Mouse (Mus musculus) gonadal fat pad, adult 2 months (tissue): ENCODE measurements around the gene Hist1h2bm. TPM values are rescaled to one million over a fixed set of nuclear protein-coding genes. Genes with fewer than 3 reads are reported as not detected.

Experiments used
- polyA plus RNA-seq: library from polyadenylated mRNA; depleted of rRNA; stranded (reverse); fragments of >200 nt; gene quantifications from 2 replicates; pipeline ENCODE4 v1.2.3, GENCODE M21; 2012; rRNA removed

The Hist1h2bm gene
- polyA plus RNA-seq, 1 experiment = 0.65 TPM

Other genes starting within 250 kb of the Hist1h2bm start
- gene Zkscan4, start 243.1 kb upstream of the Hist1h2bm start, polyA plus RNA-seq = 1.7 and 2.0 TPM in 2 replicates
- 0.76 TPM in 1 of 2 replicates, not detected in the other for gene Gm10065, start 242.6 kb upstream of the Hist1h2bm start, polyA plus RNA-seq
- gene AK157302, start 226.8 kb upstream of the Hist1h2bm start, polyA plus RNA-seq = 0.27 and 0.50 TPM in 2 replicates
- 12.7 and 15.5 TPM in 2 replicates for gene Gm11273, start 220.6 kb upstream of the Hist1h2bm start, polyA plus RNA-seq
- 6.2 and 6.3 TPM in 2 replicates for gene Zkscan8, start 190.9 kb upstream of the Hist1h2bm start, polyA plus RNA-seq
- not detected in 2 replicates for gene Olfr1366, start 179.2 kb upstream of the Hist1h2bm start, polyA plus RNA-seq
- gene Olfr1535, start 162.2 kb upstream of the Hist1h2bm start, polyA plus RNA-seq = not detected in 2 replicates
- not detected in 2 replicates for gene Olfr1364, start 140.3 kb upstream of the Hist1h2bm start, polyA plus RNA-seq
- gene Olfr1362, start 108.0 kb upstream of the Hist1h2bm start, polyA plus RNA-seq = not detected in 2 replicates
- not detected in 2 replicates for gene Olfr11, start 79.5 kb upstream of the Hist1h2bm start, polyA plus RNA-seq
- not detected in 2 replicates for gene Olfr1361, start 58.7 kb upstream of the Hist1h2bm start, polyA plus RNA-seq
- not detected in 2 replicates for gene Olfr1360, start 44.6 kb upstream of the Hist1h2bm start, polyA plus RNA-seq
- not detected in 2 replicates for gene Olfr1359, start 23.9 kb upstream of the Hist1h2bm start, polyA plus RNA-seq
- gene Hist1h2bl, start 5.9 kb upstream of the Hist1h2bm start, polyA plus RNA-seq = 1.8 TPM in 1 of 2 replicates, not detected in the other
- 3.0 and 4.3 TPM in 2 replicates for gene Hist1h2ai, start 5.6 kb upstream of the Hist1h2bm start, polyA plus RNA-seq
- 4.0 and 12.7 TPM in 2 replicates for gene Hist1h3h, start 4.4 kb upstream of the Hist1h2bm start, polyA plus RNA-seq
- 0.97 and 1.7 TPM in 2 replicates for gene Hist1h4j, start 13.0 kb downstream of the Hist1h2bm start, polyA plus RNA-seq
- gene Hist1h4k, start 28.5 kb downstream of the Hist1h2bm start, polyA plus RNA-seq = 3.7 and 10.4 TPM in 2 replicates
- 1.1 and 1.3 TPM in 2 replicates for gene Hist1h2ak, start 31.8 kb downstream of the Hist1h2bm start, polyA plus RNA-seq
- gene Hist1h2bn, start 32.1 kb downstream of the Hist1h2bm start, polyA plus RNA-seq = 0.98 and 1.1 TPM in 2 replicates
- 0.43 TPM in 2 replicates for gene Hist1h1b, start 58.6 kb downstream of the Hist1h2bm start, polyA plus RNA-seq
- 5.2 and 5.7 TPM in 2 replicates for gene Hist1h3i, start 61.3 kb downstream of the Hist1h2bm start, polyA plus RNA-seq
- 1.4 and 2.6 TPM in 2 replicates for gene Hist1h2an, start 65.2 kb downstream of the Hist1h2bm start, polyA plus RNA-seq
- gene Hist1h2bp, start 65.4 kb downstream of the Hist1h2bm start, polyA plus RNA-seq = 1.3 and 4.4 TPM in 2 replicates
- 6.5 and 38.5 TPM in 2 replicates for gene Hist1h2bq, start 88.2 kb downstream of the Hist1h2bm start, polyA plus RNA-seq
- gene Hist1h2ao, start 88.4 kb downstream of the Hist1h2bm start, polyA plus RNA-seq = not detected in 2 replicates
- not detected in 2 replicates for gene Hist1h4m, start 89.7 kb downstream of the Hist1h2bm start, polyA plus RNA-seq
- gene Hist1h4n, start 110.2 kb downstream of the Hist1h2bm start, polyA plus RNA-seq = 14.4 and 25.0 TPM in 2 replicates
- gene Hist1h2ap, start 111.5 kb downstream of the Hist1h2bm start, polyA plus RNA-seq = 16.8 and 17.6 TPM in 2 replicates
- 4.6 and 35.6 TPM in 2 replicates for gene Hist1h2br, start 111.7 kb downstream of the Hist1h2bm start, polyA plus RNA-seq
- 0.81 and 1.4 TPM in 2 replicates for gene Zfp184, start 223.1 kb downstream of the Hist1h2bm start, polyA plus RNA-seq